Mouse (Mus musculus) CD8-positive naive resting alpha-beta T cell, adult 2 months (primary cell): ENCODE results near the gene Tas2r139.
"Not testable (repeated sequence)": the region's sequence is repeated elsewhere in the genome, so short reads cannot be mapped to it uniquely, and the experiment has no call there.

Source experiments
- DNase-seq, 2 experiments: peaks; one replicate each; pipeline ENCODE4 v3.0.0; 2022; ENCODE audit warnings: low read depth in 2 of 2, low spot score in 2 of 2

The Tas2r139 gene

GRCm38 (mm10) chr6:42140636-42141035 is at the start of gene Tas2r139:
TSS of gene Tas2r139 (plus strand) at chr6:42140936.
- DNase-seq, result no peak

GRCm38 (mm10) chr6:42151115-42151514 is 10.4 kb downstream of the Tas2r139 start:
- DNase-seq, result not testable (repeated sequence)

GRCm38 (mm10) chr6:42182462-42182861 is 41.7 kb downstream of the Tas2r139 start:
- DNase-seq, result no peak

- DNase-seq, result no peak
Measured at GRCm38 (mm10) chr6:42186230-42186629, 45.5 kb downstream of the Tas2r139 start.
